Mouse (Mus musculus): ENCODE data around the gene Gng12. TPM values are rescaled to one million over a fixed set of nuclear protein-coding genes. Genes with fewer than 3 reads are reported as not detected.
"Not testable (repeated sequence)": the region's sequence is repeated elsewhere in the genome, so short reads cannot be mapped to it uniquely, and the experiment has no call there.

Gene Gng12
- polyA plus RNA-seq, 1 experiment from 2014 or later, result 166 TPM

GRCm38 (mm10) chr6:67016520-67017111, 120.4 kb downstream of the Gng12 start:
- Histone ChIP-seq H3K4me3 (ENCODE audit: low read depth, low read length) (no peak overlapping the region), H3K4me2 (replicated peaks; ENCODE audit: low read depth) (no peak overlapping the region), H3K4me1 (replicated peaks; ENCODE audit: control insufficient read depth, insufficient read depth) (peaks cover 9% of the 10 kb centered on the region), H3K9me3 (ENCODE audit: control insufficient read depth, low read length) (no peaks in the 10 kb centered on the region), H3K36me3 (ENCODE audit: control insufficient read depth, insufficient read depth, low read length) (no peaks in the 10 kb centered on the region), H3K27ac (replicated peaks) (peak overlapping the region; percentile 67), H3K9ac (ENCODE audit: low read length) (no peak overlapping the region), H3K27me3 (ENCODE audit: control insufficient read depth, insufficient read depth, low read length) (no peaks in the 10 kb centered on the region)
- WGBS, result 38% methylated on average over 7 of the region's 7 CpGs
- ATAC-seq (ENCODE audit: low FRiP score, low TSS enrichment), result no peak
- TF ChIP-seq CTCF (IDR thresholded peaks at IDR 0.05; ENCODE audit: low read depth) (no peak), EP300 (optimal IDR thresholded peaks at IDR 0.05) (no peak)
- no peak for DNase-seq (ENCODE audit: low spot score)

GRCm38 (mm10) chr6:67018365-67018764, 122.2 kb downstream of the Gng12 start:
- H3K27ac ChIP-seq (replicated peaks), result no peak overlapping the region
- no peak overlapping the region for H3K9ac ChIP-seq (ENCODE audit: low read length)
- no peaks in the 10 kb centered on the region for H3K36me3 ChIP-seq (ENCODE audit: control insufficient read depth, insufficient read depth, low read length)
- TF ChIP-seq CTCF (IDR thresholded peaks at IDR 0.05; ENCODE audit: low read depth) (no peak), EP300 (optimal IDR thresholded peaks at IDR 0.05) (no peak)
- H3K9me3 ChIP-seq (ENCODE audit: control insufficient read depth, low read length), result no peaks in the 10 kb centered on the region
- H3K4me2 ChIP-seq (replicated peaks; ENCODE audit: low read depth), result no peak overlapping the region
- no peaks in the 10 kb centered on the region for H3K27me3 ChIP-seq (ENCODE audit: control insufficient read depth, insufficient read depth, low read length)
- no peak overlapping the region for H3K4me3 ChIP-seq (ENCODE audit: low read depth, low read length)
- H3K4me1 ChIP-seq (replicated peaks; ENCODE audit: control insufficient read depth, insufficient read depth), result peaks cover 9% of the 10 kb centered on the region
- no peak for ATAC-seq (ENCODE audit: low FRiP score, low TSS enrichment)
- DNase-seq (ENCODE audit: low spot score), result no peak
- whole genome bisulfite sequencing, result 84% methylated on average over 4 of the region's 4 CpGs

GRCm38 (mm10) chr6:67019001-67019400, 122.8 kb downstream of the Gng12 start:
- not testable (repeated sequence) for H3K9ac ChIP-seq (ENCODE audit: low read length); H3K4me1 ChIP-seq (replicated peaks; ENCODE audit: control insufficient read depth, insufficient read depth); H3K4me3 ChIP-seq (ENCODE audit: low read depth, low read length); DNase-seq (ENCODE audit: low spot score); H3K4me2 ChIP-seq (replicated peaks; ENCODE audit: low read depth); H3K27me3 ChIP-seq (ENCODE audit: control insufficient read depth, insufficient read depth, low read length); H3K9me3 ChIP-seq (ENCODE audit: control insufficient read depth, low read length); ATAC-seq (ENCODE audit: low FRiP score, low TSS enrichment); H3K36me3 ChIP-seq (ENCODE audit: control insufficient read depth, insufficient read depth, low read length); H3K27ac ChIP-seq (replicated peaks)
- WGBS, result 73% methylated on average over 7 of the region's 7 CpGs

GRCm38 (mm10) chr6:67021308-67021707, 125.1 kb downstream of the Gng12 start:
- Histone ChIP-seq H3K9ac (ENCODE audit: low read length) (no peak overlapping the region), H3K36me3 (ENCODE audit: control insufficient read depth, insufficient read depth, low read length) (no peaks in the 10 kb centered on the region), H3K27ac (replicated peaks) (no peak overlapping the region), H3K9me3 (ENCODE audit: control insufficient read depth, low read length) (no peaks in the 10 kb centered on the region), H3K27me3 (ENCODE audit: control insufficient read depth, insufficient read depth, low read length) (no peaks in the 10 kb centered on the region), H3K4me3 (ENCODE audit: low read depth, low read length) (no peak overlapping the region), H3K4me2 (replicated peaks; ENCODE audit: low read depth) (no peak overlapping the region), H3K4me1 (replicated peaks; ENCODE audit: control insufficient read depth, insufficient read depth) (no peaks in the 10 kb centered on the region)
- TF ChIP-seq CTCF (IDR thresholded peaks at IDR 0.05; ENCODE audit: low read depth) (no peak), EP300 (optimal IDR thresholded peaks at IDR 0.05) (no peak)
- peak; percentile 81; the same call in 1 of the 2 replicates for ATAC-seq (ENCODE audit: low FRiP score, low TSS enrichment)
- WGBS, result 72% methylated on average over 5 of the region's 5 CpGs
- DNase-seq (ENCODE audit: low spot score), result no peak

- TF ChIP-seq CTCF (IDR thresholded peaks at IDR 0.05; ENCODE audit: low read depth) (no peak), EP300 (optimal IDR thresholded peaks at IDR 0.05) (no peak)
- 80% methylated on average over 4 of the region's 4 CpGs for WGBS
These were observed 127.5 kb downstream of the Gng12 start for GRCm38 (mm10) chr6:67023729-67024128.

GRCm38 (mm10) chr6:67026661-67027060, 130.5 kb downstream of the Gng12 start:
- Histone ChIP-seq H3K9ac (ENCODE audit: low read length) (no peak overlapping the region), H3K9me3 (ENCODE audit: control insufficient read depth, low read length) (no peaks in the 10 kb centered on the region), H3K4me1 (replicated peaks; ENCODE audit: control insufficient read depth, insufficient read depth) (no peaks in the 10 kb centered on the region), H3K27me3 (ENCODE audit: control insufficient read depth, insufficient read depth, low read length) (no peaks in the 10 kb centered on the region), H3K4me3 (ENCODE audit: low read depth, low read length) (no peak overlapping the region), H3K36me3 (ENCODE audit: control insufficient read depth, insufficient read depth, low read length) (no peaks in the 10 kb centered on the region), H3K4me2 (replicated peaks; ENCODE audit: low read depth) (no peak overlapping the region), H3K27ac (replicated peaks) (no peak overlapping the region)
- DNase-seq (ENCODE audit: low spot score) (no peak), ATAC-seq (ENCODE audit: low FRiP score, low TSS enrichment) (no peak)
- WGBS, result 81% methylated on average over 3 of the region's 3 CpGs
- TF ChIP-seq EP300 (optimal IDR thresholded peaks at IDR 0.05) (no peak), CTCF (IDR thresholded peaks at IDR 0.05; ENCODE audit: low read depth) (no peak)

More at GRCm38 (mm10) chr6:67023729-67024128, 127.5 kb downstream of the Gng12 start:
- H3K9me3 ChIP-seq (ENCODE audit: control insufficient read depth, low read length), result no peaks in the 10 kb centered on the region
- DNase-seq (ENCODE audit: low spot score) (no peak), ATAC-seq (ENCODE audit: low FRiP score, low TSS enrichment) (no peak)
- H3K9ac ChIP-seq (ENCODE audit: low read length), result no peak overlapping the region
- no peak overlapping the region for H3K4me2 ChIP-seq (replicated peaks; ENCODE audit: low read depth)
- H3K36me3 ChIP-seq (ENCODE audit: control insufficient read depth, insufficient read depth, low read length), result no peaks in the 10 kb centered on the region
- no peaks in the 10 kb centered on the region for H3K27me3 ChIP-seq (ENCODE audit: control insufficient read depth, insufficient read depth, low read length)
- no peaks in the 10 kb centered on the region for H3K4me1 ChIP-seq (replicated peaks; ENCODE audit: control insufficient read depth, insufficient read depth)
- H3K4me3 ChIP-seq (ENCODE audit: low read depth, low read length), result no peak overlapping the region
- H3K27ac ChIP-seq (replicated peaks), result no peak overlapping the region

Data from stomach, postnatal 0 days (tissue).